ENCODE assay signal across 8 mouse cellular contexts in genomic region chr11:102697338-102698017, GRCm38 (mm10). TPM values are rescaled to one million over a fixed set of nuclear protein-coding genes. Genes with fewer than 3 reads are reported as not detected.
DNase-seq lines count a peak whose midpoint lies in the region; ATAC-seq and TF ChIP-seq lines count a peak whose summit lies in the region.

TSS of gene Ccdc43 (minus strand) at chr11:102697782.

- intact Hi-C loops in heart, postnatal 14 days (cut with DNase I), result no loop called here

- peak within 1 kb of the TSS; percentile 59 for H3K4me2 ChIP-seq in forebrain, embryonic 14.5 days (ENCODE audit: low read length)
- peak within 1 kb of the TSS; percentile 73 for H3K4me2 ChIP-seq in liver, embryonic 16.5 days (ENCODE audit: low read depth, low read length)
- peak within 1 kb of the TSS; percentile 82 for H3K4me2 ChIP-seq in neural tube, embryonic 12.5 days (replicated peaks)
- peak within 1 kb of the TSS; percentile 85 for H3K4me2 ChIP-seq in stomach, postnatal 0 days (replicated peaks; ENCODE audit: low read depth)

- under 1% methylated on average over 49 of the region's 49 CpGs for WGBS in forebrain, embryonic 14.5 days
- under 1% methylated on average over 49 of the region's 49 CpGs for WGBS in large intestine, adult 2 months
- WGBS in liver, embryonic 16.5 days (ENCODE audit: insufficient replicate concordance), result under 1% methylated on average over 49 of the region's 49 CpGs
- WGBS in neural tube, embryonic 12.5 days, result under 1% methylated on average over 49 of the region's 49 CpGs
- WGBS in stomach, postnatal 0 days, result under 1% methylated on average over 49 of the region's 49 CpGs

- TF ChIP-seq EP300 in stomach, postnatal 0 days (optimal IDR thresholded peaks at IDR 0.05), result no peak

- ATAC-seq in forebrain, embryonic 14.5 days, result peak; percentile 99
- ATAC-seq in liver, embryonic 16.5 days (ENCODE audit: low read depth), result peak; percentile 97
- ATAC-seq in neural tube, embryonic 12.5 days (ENCODE audit: low FRiP score, low read depth), result peak; percentile 93
- peak; percentile 96 for ATAC-seq in stomach, postnatal 0 days (ENCODE audit: low FRiP score, low TSS enrichment)

- peaks cover 7% of the 10 kb centered on the region; the same call in 1 of the 2 replicates for H3K4me1 ChIP-seq in forebrain, embryonic 14.5 days (ENCODE audit: control insufficient read depth, insufficient read depth, low read length)
- peaks cover 7% of the 10 kb centered on the region for H3K4me1 ChIP-seq in liver, embryonic 16.5 days (ENCODE audit: control insufficient read depth, low read depth, low read length)
- H3K4me1 ChIP-seq in neural tube, embryonic 12.5 days, result peaks cover 8% of the 10 kb centered on the region
- H3K4me1 ChIP-seq in stomach, postnatal 0 days (replicated peaks; ENCODE audit: control insufficient read depth, insufficient read depth), result no peaks in the 10 kb centered on the region; the same call in 1 of the 2 replicates

- peak; percentile 80 for DNase-seq in ES-CJ7 (ENCODE audit: low read depth, low spot score)
- DNase-seq in cerebellum, adult 11 months, result peak; percentile 82
- peak; percentile 86 for DNase-seq in forebrain, embryonic 14.5 days (ENCODE audit: low spot score)
- DNase-seq in heart, postnatal 14 days, result peak; percentile 92 to 93
- peak; percentile 61 for DNase-seq in large intestine, adult 2 months (ENCODE audit: low read depth, low spot score)
- DNase-seq in stomach, postnatal 0 days (ENCODE audit: low spot score), result peak; percentile 89

- H3K27me3 ChIP-seq in forebrain, embryonic 14.5 days (replicated peaks; ENCODE audit: control insufficient read depth, insufficient read depth, low read length), result no peaks in the 10 kb centered on the region
- no peaks in the 10 kb centered on the region for H3K27me3 ChIP-seq in liver, embryonic 16.5 days (ENCODE audit: control insufficient read depth, insufficient read depth, low read depth, low read length)
- no peaks in the 10 kb centered on the region for H3K27me3 ChIP-seq in neural tube, embryonic 12.5 days (replicated peaks)
- H3K27me3 ChIP-seq in stomach, postnatal 0 days (ENCODE audit: control insufficient read depth, insufficient read depth, low read length), result no peaks in the 10 kb centered on the region

- peak within 1 kb of the TSS; percentile 79 for H3K9ac ChIP-seq in forebrain, embryonic 14.5 days (ENCODE audit: low read length)
- peak within 1 kb of the TSS; percentile 68 for H3K9ac ChIP-seq in liver, embryonic 16.5 days (ENCODE audit: low read depth, low read length)
- peak within 1 kb of the TSS; percentile 71 for H3K9ac ChIP-seq in neural tube, embryonic 12.5 days
- H3K9ac ChIP-seq in stomach, postnatal 0 days (ENCODE audit: low read length), result peak within 1 kb of the TSS; percentile 82

- peak within 1 kb of the TSS; percentile 71 for H3K4me3 ChIP-seq in forebrain, embryonic 14.5 days (ENCODE audit: low read depth, low read length)
- peak within 1 kb of the TSS; percentile 78 for H3K4me3 ChIP-seq in liver, embryonic 16.5 days (ENCODE audit: low read depth, low read length)
- peak within 1 kb of the TSS; percentile 73 for H3K4me3 ChIP-seq in neural tube, embryonic 12.5 days
- peak within 1 kb of the TSS; percentile 77 for H3K4me3 ChIP-seq in stomach, postnatal 0 days (ENCODE audit: low read depth, low read length)

- H3K36me3 ChIP-seq in forebrain, embryonic 14.5 days (ENCODE audit: control insufficient read depth, insufficient read depth, low read length), result 0 out of 2 replicates have a peak, but pooled peaks cover 5% of the 10 kb centered on the region
- H3K36me3 ChIP-seq in liver, embryonic 16.5 days (ENCODE audit: control insufficient read depth, insufficient read depth), result no peaks in the 10 kb centered on the region
- H3K36me3 ChIP-seq in neural tube, embryonic 12.5 days, result no peaks in the 10 kb centered on the region
- no peaks in the 10 kb centered on the region for H3K36me3 ChIP-seq in stomach, postnatal 0 days (ENCODE audit: control insufficient read depth, insufficient read depth, low read length)

- 0 out of 2 replicates have a peak, but pooled peaks have one; percentile 14 for TF ChIP-seq CTCF in stomach, postnatal 0 days (IDR thresholded peaks at IDR 0.05; ENCODE audit: low read depth)

- peak within 1 kb of the TSS; percentile 44; the same call in 1 of the 2 replicates for H3K27ac ChIP-seq in forebrain, embryonic 14.5 days (ENCODE audit: low read depth, low read length)
- no peak within 1 kb of the TSS for H3K27ac ChIP-seq in liver, embryonic 16.5 days (ENCODE audit: low read length)
- H3K27ac ChIP-seq in neural tube, embryonic 12.5 days, result no peak within 1 kb of the TSS; the same call in 1 of the 2 replicates
- peak within 1 kb of the TSS; percentile 61 for H3K27ac ChIP-seq in stomach, postnatal 0 days (replicated peaks)

- H3K9me3 ChIP-seq in forebrain, embryonic 14.5 days (replicated peaks; ENCODE audit: control insufficient read depth, low read length), result no peaks in the 10 kb centered on the region
- no peaks in the 10 kb centered on the region for H3K9me3 ChIP-seq in liver, embryonic 16.5 days (replicated peaks; ENCODE audit: control insufficient read depth, low read length)
- H3K9me3 ChIP-seq in neural tube, embryonic 12.5 days, result no peaks in the 10 kb centered on the region
- no peaks in the 10 kb centered on the region for H3K9me3 ChIP-seq in stomach, postnatal 0 days (ENCODE audit: control insufficient read depth, low read length)

RNA-seq across cellular contexts. Expression of gene Ccdc43, which starts in this region (rescaled TPM):
- 39.4 and 42.6 TPM in 2 replicates for polyA plus RNA-seq in forebrain, embryonic 14.5 days (2014; fragmentation: Nextera tagmentation; extraction: Ambion mirVana)
- total RNA-seq in heart, postnatal 14 days (2021), result 10 to 100 TPM; 16.0 to 18.5 TPM
- polyA plus RNA-seq in large intestine, adult 2 months (2012; rRNA removed), result 4.3 and 5.3 TPM in 2 replicates
- polyA plus RNA-seq in liver, embryonic 16.5 days (2015; fragmentation: Nextera tagmentation; extraction: Ambion mirVana), result 13.4 TPM in 2 replicates
- polyA plus RNA-seq in neural tube, embryonic 12.5 days (2016; fragmentation: Nextera tagmentation; extraction: Ambion mirVana), result 43.7 and 45.9 TPM in 2 replicates
- polyA plus RNA-seq in stomach, postnatal 0 days (2015; fragmentation: Nextera tagmentation; extraction: Ambion mirVana), result 19.0 and 20.8 TPM in 2 replicates

Comparison
In these comparisons a context has a peak if more than half of its experiments do, and no peak if none do; other contexts are left out.
1. H3K27ac ChIP-seq: peak in forebrain, embryonic 14.5 days (single experiment) and stomach, postnatal 0 days (single experiment); none in liver, embryonic 16.5 days (single experiment) and neural tube, embryonic 12.5 days (single experiment).
2. Peak in every context shown above with its lines, with median percentiles within 50 percentile points of each other: DNase-seq, ATAC-seq, H3K4me2 ChIP-seq, H3K4me3 ChIP-seq and H3K9ac ChIP-seq.